Mouse (Mus musculus) heart, postnatal 25 days (tissue): ENCODE measurements around the gene Zfp697. TPM values are rescaled to one million over a fixed set of nuclear protein-coding genes. Genes with fewer than 3 reads are reported as not detected.
"Not testable (repeated sequence)": the region's sequence is repeated elsewhere in the genome, so short reads cannot be mapped to it uniquely, and the experiment has no call there.

Experiments used
- DNase-seq: peaks from one replicate; pipeline ENCODE4 v3.0.0; 2022; ENCODE audit warnings: low spot score
- intact Hi-C: fragments of 180-260 bp; cut with DNase I; formaldehyde crosslinking; loops from one replicate; pipeline ENCODE4 v1.15.1; 2025
- total RNA-seq, 2 experiments: library from RNA; stranded (reverse); gene quantifications; 2 replicates each; pipeline ENCODE4 v1.2.3; 2021

Gene Zfp697
- total RNA-seq, 2 experiments from 2014 or later = 5.6 to 6.8 TPM

GRCm38 (mm10) chr3:98471499-98471898 is 89.2 kb downstream of the Zfp697 start:
- DNase-seq, intact Hi-C loops: not testable (repeated sequence)

GRCm38 (mm10) chr3:98494184-98494583 is 111.9 kb downstream of the Zfp697 start:
- intact Hi-C loops, DNase-seq: not testable (repeated sequence)

GRCm38 (mm10) chr3:98495055-98495454 is 112.8 kb downstream of the Zfp697 start:
- intact Hi-C loops = not testable (repeated sequence)

GRCm38 (mm10) chr3:98496762-98497161 is 114.5 kb downstream of the Zfp697 start:
- DNase-seq, intact Hi-C loops: not testable (repeated sequence)

More at GRCm38 (mm10) chr3:98495055-98495454, 112.8 kb downstream of the Zfp697 start:
- not testable (repeated sequence) for DNase-seq

GRCm38 (mm10) chr3:98497401-98497800 is 115.1 kb downstream of the Zfp697 start:
- DNase-seq, intact Hi-C loops: not testable (repeated sequence)

- DNase-seq, intact Hi-C loops: not testable (repeated sequence)
Observed at GRCm38 (mm10) chr3:98507229-98507628, 125.0 kb downstream of the Zfp697 start.

- DNase-seq, intact Hi-C loops: not testable (repeated sequence)
Observed at GRCm38 (mm10) chr3:98510414-98510813, 128.2 kb downstream of the Zfp697 start, which contains the start of gene Hsd3b4. Gene Hsd3b4, minus strand, starts transcription at chr3:98510514.

GRCm38 (mm10) chr3:98522779-98523178 is 140.5 kb downstream of the Zfp697 start:
- DNase-seq, intact Hi-C loops: not testable (repeated sequence)

GRCm38 (mm10) chr3:98524552-98524951 is 142.3 kb downstream of the Zfp697 start:
- intact Hi-C loops, DNase-seq: not testable (repeated sequence)

- intact Hi-C loops, DNase-seq: not testable (repeated sequence)
Observed at GRCm38 (mm10) chr3:98524978-98525377, 142.7 kb downstream of the Zfp697 start.

- intact Hi-C loops, DNase-seq: not testable (repeated sequence)
Observed at GRCm38 (mm10) chr3:98547641-98548040, 165.4 kb downstream of the Zfp697 start.

- DNase-seq, intact Hi-C loops: not testable (repeated sequence)
Observed at GRCm38 (mm10) chr3:98548495-98548894, 166.2 kb downstream of the Zfp697 start.

- intact Hi-C loops, DNase-seq: not testable (repeated sequence)
Observed at GRCm38 (mm10) chr3:98550215-98550614, 168.0 kb downstream of the Zfp697 start.

- intact Hi-C loops, DNase-seq: not testable (repeated sequence)
Observed at GRCm38 (mm10) chr3:98550832-98551231, 168.6 kb downstream of the Zfp697 start.

GRCm38 (mm10) chr3:98560711-98561110 is 178.4 kb downstream of the Zfp697 start:
- intact Hi-C loops, DNase-seq: not testable (repeated sequence)

- intact Hi-C loops, DNase-seq: not testable (repeated sequence)
Observed at GRCm38 (mm10) chr3:98563831-98564230, 181.6 kb downstream of the Zfp697 start.

- intact Hi-C loops, DNase-seq: not testable (repeated sequence)
Observed at GRCm38 (mm10) chr3:98564894-98565293, 182.6 kb downstream of the Zfp697 start.

- intact Hi-C loops, DNase-seq: not testable (repeated sequence)
Observed at GRCm38 (mm10) chr3:98567717-98568116, 185.5 kb downstream of the Zfp697 start.

GRCm38 (mm10) chr3:98581024-98581423 is 198.8 kb downstream of the Zfp697 start:
- intact Hi-C loops, DNase-seq: not testable (repeated sequence)

- DNase-seq, intact Hi-C loops: not testable (repeated sequence)
Observed at GRCm38 (mm10) chr3:98582202-98582601, 199.9 kb downstream of the Zfp697 start.

- DNase-seq, intact Hi-C loops: not testable (repeated sequence)
Observed at GRCm38 (mm10) chr3:98582622-98583021, 200.4 kb downstream of the Zfp697 start.

- intact Hi-C loops = no loop called here
- no peak for DNase-seq
Observed at GRCm38 (mm10) chr3:98587721-98588120, 205.5 kb downstream of the Zfp697 start.
